Mouse (Mus musculus) stomach, postnatal 0 days (tissue): ENCODE measurements at regions not wholly inside any gene's neighbourhood (a gene's known extent, or its start where the extent isn't known, plus 50 kb on each side); places are given as distances from the start of the nearest gene placed in this dataset.

Source experiments
- ATAC-seq: fragments of 200-750 bp; cut with Nextera tagmentation; 2 replicates; pipeline ENCODE4 v1.8.0; 2017; ENCODE audit not compliant: low FRiP score, low TSS enrichment
- DNase-seq: peaks from one replicate; pipeline ENCODE4 v3.0.0-alpha.2; 2016; ENCODE audit warnings: low spot score
- H3K27ac ChIP-seq: fragments of 300-500 bp; sonication (generic); replicated peaks from 2 replicates; pipeline ENCODE4 v1.5.1; 2014; ENCODE audit warnings: mild to moderate bottlenecking, control low read depth
- H3K27me3 ChIP-seq: fragments of 300-500 bp; sonication (generic); 2 replicates; pipeline ENCODE4 v1.6.1; 2014; ENCODE audit warnings: low read length; ENCODE audit not compliant: control insufficient read depth, insufficient read depth
- H3K36me3 ChIP-seq: fragments of 300-500 bp; sonication (generic); 2 replicates; pipeline ENCODE4 v1.6.1; 2014; ENCODE audit warnings: low read length, mixed read lengths; ENCODE audit not compliant: control insufficient read depth, insufficient read depth
- H3K4me1 ChIP-seq: fragments of 300-500 bp; sonication (generic); replicated peaks from 2 replicates; pipeline ENCODE4 v1.6.1; 2014; ENCODE audit warnings: antibody characterized with exemption; ENCODE audit not compliant: control insufficient read depth, insufficient read depth
- H3K4me2 ChIP-seq: fragments of 300-500 bp; sonication (generic); replicated peaks from 2 replicates; pipeline ENCODE4 v1.6.1; 2014; ENCODE audit warnings: low read depth, mild to moderate bottlenecking, control low read depth, moderate library complexity
- H3K4me3 ChIP-seq: fragments of 300-500 bp; sonication (generic); 2 replicates; pipeline ENCODE4 v1.5.1; 2014; ENCODE audit warnings: low read depth, low read length, control low read depth
- H3K9ac ChIP-seq: fragments of 300-500 bp; sonication (generic); 2 replicates; pipeline ENCODE4 v1.6.1; 2014; ENCODE audit warnings: mild to moderate bottlenecking, low read length, control low read depth, mixed read lengths
- H3K9me3 ChIP-seq: fragments of 300-500 bp; sonication (generic); 2 replicates; pipeline ENCODE4 v1.6.1; 2016; ENCODE audit warnings: low read length; ENCODE audit not compliant: control insufficient read depth
- EP300 ChIP-seq: optimal IDR thresholded peaks from 2 replicates; pipeline ENCODE3; 2016; ENCODE audit warnings: antibody characterized with exemption
- WGBS: fragments of 180-500 bp; shearing (Covaris S2); extraction: QIAGEN DNeasy Blood & Tissue Kit; methylation state at CpG from one replicate; pipeline ENCODE4 v1.1.7; 2014; 5-methylcytosine and 5-hydroxymethylcytosine counted together

- Histone ChIP-seq H3K9ac (no peak overlapping the region), H3K36me3 (no peaks in the 10 kb centered on the region), H3K27me3 (no peaks in the 10 kb centered on the region), H3K4me3 (no peak overlapping the region), H3K27ac (no peak overlapping the region), H3K4me2 (no peak overlapping the region), H3K9me3 (no peaks in the 10 kb centered on the region), H3K4me1 (no peaks in the 10 kb centered on the region)
- DNase-seq (no peak), ATAC-seq (no peak)
- WGBS, result 86% methylated on average over 8 of the region's 8 CpGs
- TF ChIP-seq EP300, result no peak
Measured at GRCm38 (mm10) chr2:128538736-128539135, 52.3 kb upstream of the Spdye4c start.
